Mouse (Mus musculus): Measurements from ENCODE around the gene Prickle1. TPM values are rescaled to one million over a fixed set of nuclear protein-coding genes. Genes with fewer than 3 reads are reported as not detected.

The Prickle1 gene
- total RNA-seq, 1 experiment from 2014 or later, result 2.0 TPM

- no peak for ATAC-seq (replicated peaks in 1 of 2; ENCODE audit: insufficient read depth in 1 of 2, low FRiP score in 2 of 2, low TSS enrichment in 1 of 2, low read depth in 1 of 2, poor library complexity in 2 of 2, severe bottlenecking in 2 of 2)
Observed at GRCm38 (mm10) chr15:93485252-93485651, 110.4 kb downstream of the Prickle1 start.

- no peak for ATAC-seq (replicated peaks in 1 of 2; ENCODE audit: insufficient read depth in 1 of 2, low FRiP score in 2 of 2, low TSS enrichment in 1 of 2, low read depth in 1 of 2, poor library complexity in 2 of 2, severe bottlenecking in 2 of 2)
Observed at GRCm38 (mm10) chr15:93484261-93484710, 111.4 kb downstream of the Prickle1 start.

GRCm38 (mm10) chr15:93481112-93481511, 114.6 kb downstream of the Prickle1 start:
- ATAC-seq (replicated peaks in 1 of 2; ENCODE audit: insufficient read depth in 1 of 2, low FRiP score in 2 of 2, low TSS enrichment in 1 of 2, low read depth in 1 of 2, poor library complexity in 2 of 2, severe bottlenecking in 2 of 2), result no peak

GRCm38 (mm10) chr15:93479445-93479844, 116.2 kb downstream of the Prickle1 start:
- ATAC-seq (replicated peaks in 1 of 2; ENCODE audit: insufficient read depth in 1 of 2, low FRiP score in 2 of 2, low TSS enrichment in 1 of 2, low read depth in 1 of 2, poor library complexity in 2 of 2, severe bottlenecking in 2 of 2), result no peak

- ATAC-seq (replicated peaks in 1 of 2; ENCODE audit: insufficient read depth in 1 of 2, low FRiP score in 2 of 2, low TSS enrichment in 1 of 2, low read depth in 1 of 2, poor library complexity in 2 of 2, severe bottlenecking in 2 of 2), result no peak
Observed at GRCm38 (mm10) chr15:93478676-93479075, 117.0 kb downstream of the Prickle1 start.

- no peak for ATAC-seq (replicated peaks in 1 of 2; ENCODE audit: insufficient read depth in 1 of 2, low FRiP score in 2 of 2, low TSS enrichment in 1 of 2, low read depth in 1 of 2, poor library complexity in 2 of 2, severe bottlenecking in 2 of 2)
Observed at GRCm38 (mm10) chr15:93477729-93478128, 118.0 kb downstream of the Prickle1 start.

- no peak for ATAC-seq (replicated peaks in 1 of 2; ENCODE audit: insufficient read depth in 1 of 2, low FRiP score in 2 of 2, low TSS enrichment in 1 of 2, low read depth in 1 of 2, poor library complexity in 2 of 2, severe bottlenecking in 2 of 2)
Observed at GRCm38 (mm10) chr15:93475688-93476087, 120.0 kb downstream of the Prickle1 start.

GRCm38 (mm10) chr15:93474277-93474676, 121.4 kb downstream of the Prickle1 start:
- no peak for ATAC-seq (replicated peaks in 1 of 2; ENCODE audit: insufficient read depth in 1 of 2, low FRiP score in 2 of 2, low TSS enrichment in 1 of 2, low read depth in 1 of 2, poor library complexity in 2 of 2, severe bottlenecking in 2 of 2)

- no peak for ATAC-seq (replicated peaks in 1 of 2; ENCODE audit: insufficient read depth in 1 of 2, low FRiP score in 2 of 2, low TSS enrichment in 1 of 2, low read depth in 1 of 2, poor library complexity in 2 of 2, severe bottlenecking in 2 of 2)
Observed at GRCm38 (mm10) chr15:93472089-93472488, 123.6 kb downstream of the Prickle1 start.

- ATAC-seq (replicated peaks in 1 of 2; ENCODE audit: insufficient read depth in 1 of 2, low FRiP score in 2 of 2, low TSS enrichment in 1 of 2, low read depth in 1 of 2, poor library complexity in 2 of 2, severe bottlenecking in 2 of 2), result no peak
Observed at GRCm38 (mm10) chr15:93471651-93472050, 124.0 kb downstream of the Prickle1 start.

GRCm38 (mm10) chr15:93461066-93461465, 134.6 kb downstream of the Prickle1 start:
- no peak for ATAC-seq (replicated peaks in 1 of 2; ENCODE audit: insufficient read depth in 1 of 2, low FRiP score in 2 of 2, low TSS enrichment in 1 of 2, low read depth in 1 of 2, poor library complexity in 2 of 2, severe bottlenecking in 2 of 2)

GRCm38 (mm10) chr15:93459422-93459821, 136.3 kb downstream of the Prickle1 start:
- no peak for ATAC-seq (replicated peaks in 1 of 2; ENCODE audit: insufficient read depth in 1 of 2, low FRiP score in 2 of 2, low TSS enrichment in 1 of 2, low read depth in 1 of 2, poor library complexity in 2 of 2, severe bottlenecking in 2 of 2)

- ATAC-seq (replicated peaks in 1 of 2; ENCODE audit: insufficient read depth in 1 of 2, low FRiP score in 2 of 2, low TSS enrichment in 1 of 2, low read depth in 1 of 2, poor library complexity in 2 of 2, severe bottlenecking in 2 of 2), result no peak
Observed at GRCm38 (mm10) chr15:93456005-93456404, 139.7 kb downstream of the Prickle1 start.

- ATAC-seq (replicated peaks in 1 of 2; ENCODE audit: insufficient read depth in 1 of 2, low FRiP score in 2 of 2, low TSS enrichment in 1 of 2, low read depth in 1 of 2, poor library complexity in 2 of 2, severe bottlenecking in 2 of 2), result no peak
Observed at GRCm38 (mm10) chr15:93453296-93453695, 142.4 kb downstream of the Prickle1 start.

Other genes starting within 250 kb of the Prickle1 start
- 97.8 and 118 TPM in 2 replicates for gene Zcrb1, start 197.6 kb downstream of the Prickle1 start, total RNA-seq (2017)
- 33.3 and 36.1 TPM in 2 replicates for gene Pphln1, start 197.5 kb downstream of the Prickle1 start, total RNA-seq (2017)

Data from hematopoietic stem cell, adult 5-6 weeks (primary cell).